Mouse (Mus musculus) midbrain, embryonic 11.5 days (tissue): Measurements from ENCODE around the gene Lefty2. TPM values are rescaled to one million over a fixed set of nuclear protein-coding genes. Genes with fewer than 3 reads are reported as not detected.
"Not testable (repeated sequence)": the region's sequence is repeated elsewhere in the genome, so short reads cannot be mapped to it uniquely, and the experiment has no call there.

Experiments used
- ATAC-seq: fragments of 200-750 bp; cut with Nextera tagmentation; 2 replicates; pipeline ENCODE4 v1.8.0; 2017; ENCODE audit warnings: moderate TSS enrichment, moderate library complexity; ENCODE audit not compliant: low FRiP score
- DNase-seq: peaks from one replicate; pipeline ENCODE4 v3.0.0; 2015; ENCODE audit warnings: low spot score; ENCODE audit errors: missing footprints
- H3K27ac ChIP-seq: fragments of 300-500 bp; sonication (generic); 2 replicates; pipeline ENCODE4 v1.5.1; 2014; ENCODE audit warnings: low read depth, low read length
- H3K27me3 ChIP-seq: fragments of 300-500 bp; sonication (generic); 2 replicates; pipeline ENCODE4 v1.6.1; 2014; ENCODE audit warnings: mild to moderate bottlenecking, low read length, moderate library complexity, mixed read lengths; ENCODE audit not compliant: control insufficient read depth, insufficient read depth
- H3K36me3 ChIP-seq: fragments of 300-500 bp; sonication (generic); 2 replicates; pipeline ENCODE4 v1.6.1; 2014; ENCODE audit warnings: mild to moderate bottlenecking, low read length, moderate library complexity, mixed read lengths; ENCODE audit not compliant: control insufficient read depth, insufficient read depth
- H3K4me1 ChIP-seq: fragments of 300-500 bp; sonication (generic); 2 replicates; pipeline ENCODE4 v1.6.1; 2014; ENCODE audit warnings: low read length; ENCODE audit not compliant: control insufficient read depth, insufficient read depth
- H3K4me2 ChIP-seq: fragments of 300-500 bp; sonication (generic); 2 replicates; pipeline ENCODE4 v1.6.1; 2014; ENCODE audit warnings: mild to moderate bottlenecking, moderate library complexity
- H3K4me3 ChIP-seq: fragments of 300-500 bp; sonication (generic); 2 replicates; pipeline ENCODE4 v1.5.1; 2014; ENCODE audit warnings: low read depth, low read length
- H3K9ac ChIP-seq: fragments of 300-500 bp; sonication (generic); 2 replicates; pipeline ENCODE4 v1.6.1; 2014; ENCODE audit warnings: low read length
- H3K9me3 ChIP-seq: fragments of 300-500 bp; sonication (generic); 2 replicates; pipeline ENCODE4 v1.6.1; 2016; ENCODE audit warnings: low read length; ENCODE audit not compliant: control insufficient read depth
- WGBS: fragments of 180-500 bp; shearing (Covaris S2); extraction: QIAGEN DNeasy Blood & Tissue Kit; methylation state at CpG from one replicate; pipeline ENCODE4 v1.1.7; 2014; 5-methylcytosine and 5-hydroxymethylcytosine counted together
- polyA plus RNA-seq: library from polyadenylated mRNA; unstranded; fragments of >200 nt; fragmentation: Nextera tagmentation; extraction: Ambion mirVana; gene quantifications from 2 replicates; pipeline ENCODE4 v1.2.1, GENCODE M21; 2014

The Lefty2 gene
- polyA plus RNA-seq, 1 experiment from 2014 or later = not detected

- no peak overlapping the region for H3K4me2 ChIP-seq
- no peak overlapping the region for H3K27ac ChIP-seq
- WGBS = 12% methylated on average over 13 of the region's 13 CpGs
- H3K9me3 ChIP-seq = no peaks in the 10 kb centered on the region
- no peak for DNase-seq
- H3K9ac ChIP-seq = 0 out of 2 replicates have a peak overlapping the region, but pooled peaks have one; percentile 12
- peaks cover 8% of the 10 kb centered on the region for H3K27me3 ChIP-seq
- peaks cover 8% of the 10 kb centered on the region for H3K4me1 ChIP-seq
- no peak overlapping the region for H3K4me3 ChIP-seq
- peak; percentile 60 for ATAC-seq
- H3K36me3 ChIP-seq = no peaks in the 10 kb centered on the region
Observed at GRCm38 (mm10) chr1:180888556-180889042, 4.3 kb upstream of the Lefty2 start.

DNA sequence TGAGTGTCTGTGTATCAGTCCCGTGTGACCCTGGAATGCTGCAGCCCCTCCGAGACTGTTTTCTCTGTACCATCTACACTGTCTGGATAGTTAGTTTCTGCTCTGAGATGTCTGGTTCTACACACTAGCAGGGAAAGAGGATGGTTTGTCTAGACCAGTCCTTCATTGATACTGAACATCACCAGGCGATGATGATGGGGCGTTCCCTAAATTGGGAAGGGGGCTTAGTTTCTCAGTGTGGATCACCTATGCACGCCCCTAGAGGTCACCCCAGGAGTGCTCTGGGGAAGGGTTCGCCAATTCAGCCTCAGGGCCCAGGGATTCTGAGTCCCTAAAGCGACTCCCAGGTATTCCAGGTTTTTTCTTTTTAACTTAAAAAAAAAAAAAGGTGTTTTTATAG lies 3.7 kb upstream of the Lefty2 start:
- Histone ChIP-seq H3K36me3 (no peaks in the 10 kb centered on the region), H3K27ac (no peak overlapping the region), H3K4me2 (no peak overlapping the region), H3K4me3 (no peak overlapping the region), H3K9me3 (no peaks in the 10 kb centered on the region), H3K9ac (no peak overlapping the region), H3K27me3 (peaks cover 13% of the 10 kb centered on the region), H3K4me1 (peaks cover 8% of the 10 kb centered on the region)
- DNase-seq (no peak), ATAC-seq (no peak)
- WGBS = 28% methylated on average over 7 of the region's 7 CpGs

DNA sequence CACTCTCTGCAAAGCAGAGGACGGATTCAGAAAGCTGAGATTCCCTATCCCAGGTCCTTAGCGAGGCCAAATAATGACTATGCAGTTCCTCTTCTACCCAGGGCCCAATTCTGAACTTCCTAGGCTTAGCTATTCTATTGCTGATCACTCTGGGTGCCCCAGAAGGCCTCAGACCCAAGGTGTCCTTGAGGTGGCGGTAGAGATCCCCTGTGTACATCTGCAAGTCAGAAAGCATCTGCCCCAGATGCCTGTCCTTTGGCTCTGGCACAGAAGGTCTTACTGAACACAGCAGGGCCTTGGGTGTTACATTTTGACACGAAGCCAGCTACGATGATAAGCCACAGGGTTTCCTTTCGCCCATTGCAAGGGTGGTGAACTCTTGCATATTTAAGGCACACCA lies 3.1 kb upstream of the Lefty2 start:
- Histone ChIP-seq H3K9ac (no peak overlapping the region), H3K27ac (no peak overlapping the region), H3K36me3 (no peaks in the 10 kb centered on the region), H3K4me1 (peaks cover 8% of the 10 kb centered on the region), H3K4me3 (no peak overlapping the region), H3K27me3 (peaks cover 20% of the 10 kb centered on the region), H3K4me2 (no peak overlapping the region), H3K9me3 (no peaks in the 10 kb centered on the region)
- ATAC-seq (no peak), DNase-seq (no peak)
- WGBS = 37% methylated on average over 6 of the region's 6 CpGs

GRCm38 (mm10) chr1:180894088-180894987 lies 1.4 kb downstream of the Lefty2 start:
- not testable (repeated sequence) for H3K4me1 ChIP-seq, H3K9ac ChIP-seq, DNase-seq, H3K9me3 ChIP-seq, ATAC-seq, H3K4me3 ChIP-seq, H3K27ac ChIP-seq, H3K36me3 ChIP-seq
- 5% methylated on average over 46 of the region's 51 CpGs for WGBS
- Histone ChIP-seq H3K4me2 (peak overlapping the region; percentile 17; the same call in 1 of the 2 replicates), H3K27me3 (peaks cover 24% of the 10 kb centered on the region)

DNA sequence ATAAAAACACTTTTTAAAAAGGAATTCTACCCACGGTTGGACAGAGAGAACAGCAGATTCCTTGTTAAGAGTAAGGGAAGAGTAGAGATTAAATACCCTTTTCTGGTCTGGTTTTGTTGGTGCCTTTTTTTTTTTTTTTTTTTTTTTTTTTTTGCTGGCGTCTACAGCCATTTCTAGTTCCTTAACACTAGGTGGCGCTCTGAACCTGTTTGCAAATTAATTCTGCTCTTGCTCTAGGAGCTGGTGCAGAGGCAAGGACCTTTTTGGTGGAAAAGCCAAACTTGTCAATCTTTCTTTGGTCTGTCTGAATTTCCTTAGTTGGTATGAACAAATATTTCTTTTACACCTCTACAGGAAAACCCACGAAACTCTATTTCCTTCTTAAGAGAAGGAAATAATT lies 8.2 kb downstream of the Lefty2 start:
- Histone ChIP-seq H3K9me3 (no peaks in the 10 kb centered on the region), H3K9ac (no peak overlapping the region), H3K27me3 (no peaks in the 10 kb centered on the region), H3K27ac (no peak overlapping the region), H3K4me3 (no peak overlapping the region), H3K36me3 (no peaks in the 10 kb centered on the region), H3K4me2 (no peak overlapping the region), H3K4me1 (peaks cover 11% of the 10 kb centered on the region)
- DNase-seq (no peak), ATAC-seq (no peak)
- 3% methylated on average over 4 of the region's 4 CpGs for WGBS

DNA sequence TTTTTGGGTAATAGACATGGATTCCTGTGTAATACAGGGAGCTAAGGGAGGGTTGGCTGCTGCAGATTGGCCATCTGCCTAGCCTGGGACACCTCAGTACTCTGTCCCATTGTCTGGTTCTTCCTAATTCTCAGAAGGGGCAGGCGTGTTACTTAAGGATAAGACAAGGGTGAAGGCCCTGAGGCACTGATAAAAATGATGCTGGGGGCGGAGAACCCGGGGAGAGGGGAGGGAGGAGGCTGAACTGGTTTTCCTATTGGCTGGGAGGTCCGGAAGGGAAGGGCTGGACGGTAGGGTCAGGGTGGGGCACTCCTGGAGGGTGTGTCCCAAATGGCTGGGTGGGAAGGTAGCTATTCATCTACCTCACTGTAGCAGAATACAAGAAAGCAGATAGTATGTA lies 10.0 kb downstream of the Lefty2 start:
- Histone ChIP-seq H3K27ac (no peak overlapping the region), H3K4me3 (no peak overlapping the region), H3K4me1 (peaks cover 11% of the 10 kb centered on the region), H3K4me2 (no peak overlapping the region), H3K9me3 (no peaks in the 10 kb centered on the region), H3K27me3 (no peaks in the 10 kb centered on the region), H3K9ac (no peak overlapping the region), H3K36me3 (peaks cover 5% of the 10 kb centered on the region)
- no peak for DNase-seq
- no peak for ATAC-seq
- 38% methylated on average over 5 of the region's 5 CpGs for WGBS

DNA sequence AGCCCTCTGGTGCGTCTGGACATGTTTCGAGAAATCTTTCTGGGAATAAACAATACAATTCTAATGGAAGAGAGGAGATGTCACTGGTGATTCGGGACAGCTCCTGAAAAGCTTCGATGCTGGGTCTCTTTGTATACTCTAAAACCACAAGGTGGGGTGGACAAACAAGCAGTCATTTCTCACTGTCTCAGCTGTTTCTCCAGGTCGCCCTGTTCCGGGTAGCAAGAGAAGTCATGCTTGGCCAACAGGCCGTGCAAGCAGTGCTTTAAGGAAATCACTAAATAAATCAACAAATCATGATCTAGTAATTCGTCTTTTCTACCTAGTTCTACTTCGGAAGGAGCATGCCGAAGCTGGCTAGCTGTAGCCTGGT lies 10.7 kb downstream of the Lefty2 start:
- H3K4me2 ChIP-seq = peak overlapping the region; percentile 70
- peak overlapping the region; percentile 43 for H3K9ac ChIP-seq
- peak overlapping the region; percentile 21; the same call in 1 of the 2 replicates for H3K27ac ChIP-seq

GRCm38 (mm10) chr1:180904039-180904814 lies 11.3 kb downstream of the Lefty2 start, which contains the start of gene Pycr2:
Pycr2 (plus strand) TSS chr1:180904293.
- Histone ChIP-seq H3K9ac (peak within 1 kb of the TSS; percentile 94), H3K36me3 (peaks cover 5% of the 10 kb centered on the region), H3K4me1 (peaks cover 11% of the 10 kb centered on the region), H3K9me3 (no peaks in the 10 kb centered on the region), H3K4me2 (peak within 1 kb of the TSS; percentile 70), H3K27me3 (no peaks in the 10 kb centered on the region), H3K27ac (peak within 1 kb of the TSS; percentile 67), H3K4me3 (peak within 1 kb of the TSS; percentile 83)
- WGBS = under 1% methylated on average over 52 of the region's 52 CpGs
- peak; percentile 98 for DNase-seq
- peak; percentile 99 for ATAC-seq

More for the DNA sequence above, 10.7 kb downstream of the Lefty2 start:
- peaks cover 11% of the 10 kb centered on the region for H3K4me1 ChIP-seq
- peak overlapping the region; percentile 83 for H3K4me3 ChIP-seq
- H3K9me3 ChIP-seq = no peaks in the 10 kb centered on the region
- 40% methylated on average over 10 of the region's 10 CpGs for WGBS
- DNase-seq (no peak), ATAC-seq (peak; percentile 2; the same call in 1 of the 2 replicates)
- no peaks in the 10 kb centered on the region for H3K27me3 ChIP-seq
- H3K36me3 ChIP-seq = peaks cover 5% of the 10 kb centered on the region

DNA sequence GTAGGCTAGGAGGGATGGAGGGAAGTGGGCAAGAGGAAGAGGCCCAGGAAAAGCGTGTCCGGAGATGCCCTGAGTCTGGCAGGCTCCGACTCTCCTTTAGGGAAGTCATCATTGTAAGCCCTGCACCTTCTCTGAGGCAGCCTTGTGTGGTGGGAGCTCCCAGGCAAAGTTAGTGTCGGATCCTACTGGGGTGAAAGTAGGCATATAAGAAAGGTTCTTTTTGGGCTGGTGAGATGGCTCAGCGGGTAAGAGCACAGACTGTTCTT lies 11.8 kb downstream of the Lefty2 start:
- H3K9ac ChIP-seq = peak overlapping the region; percentile 94
- no peak overlapping the region for H3K27ac ChIP-seq
- ATAC-seq (no peak), DNase-seq (peak; percentile 91)
- peaks cover 5% of the 10 kb centered on the region for H3K36me3 ChIP-seq
- H3K4me3 ChIP-seq = peak overlapping the region; percentile 83
- H3K27me3 ChIP-seq = no peaks in the 10 kb centered on the region
- 2% methylated on average over 5 of the region's 5 CpGs for WGBS
- peaks cover 11% of the 10 kb centered on the region for H3K4me1 ChIP-seq
- peak overlapping the region; percentile 70 for H3K4me2 ChIP-seq
- H3K9me3 ChIP-seq = no peaks in the 10 kb centered on the region
